Mouse (Mus musculus): ENCODE measurements around the gene Prima1. TPM values are rescaled to one million over a fixed set of nuclear protein-coding genes. Genes with fewer than 3 reads are reported as not detected.

The Prima1 gene
- polyA plus RNA-seq, 1 experiment from 2014 or later = not detected

DNA sequence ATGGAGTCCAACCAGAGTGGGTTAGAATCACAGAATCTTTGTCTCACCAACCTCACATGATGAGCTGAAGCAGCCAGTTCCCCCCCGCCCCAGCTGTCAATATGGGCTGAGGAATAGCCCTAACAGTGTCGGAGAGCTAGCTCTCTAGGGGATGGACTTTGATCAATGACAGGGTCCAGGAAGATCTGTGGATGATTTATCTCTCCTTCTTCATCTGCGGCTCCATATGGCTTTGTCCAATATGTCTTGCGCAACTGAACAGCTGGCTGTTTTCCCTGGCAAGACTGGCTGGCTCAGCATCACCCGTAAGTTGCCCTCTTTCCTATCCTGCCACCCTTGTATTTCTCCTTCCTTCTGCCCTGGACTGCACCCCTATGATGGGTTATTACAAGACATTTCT lies 9.2 kb upstream of the Prima1 start:
- Histone ChIP-seq H3K27me3 (ENCODE audit: low read depth, poor library complexity, severe bottlenecking) (no peaks in the 10 kb centered on the region), H3K4me3 (no peak overlapping the region), H3K4me1 (no peaks in the 10 kb centered on the region), H3K9me3 (replicated peaks) (no peaks in the 10 kb centered on the region), H3K27ac (no peak overlapping the region), H3K36me3 (no peaks in the 10 kb centered on the region)
- DNase-seq (ENCODE audit: low spot score) = no peak
- 78% methylated on average over 5 of the region's 5 CpGs for whole genome bisulfite sequencing

DNA sequence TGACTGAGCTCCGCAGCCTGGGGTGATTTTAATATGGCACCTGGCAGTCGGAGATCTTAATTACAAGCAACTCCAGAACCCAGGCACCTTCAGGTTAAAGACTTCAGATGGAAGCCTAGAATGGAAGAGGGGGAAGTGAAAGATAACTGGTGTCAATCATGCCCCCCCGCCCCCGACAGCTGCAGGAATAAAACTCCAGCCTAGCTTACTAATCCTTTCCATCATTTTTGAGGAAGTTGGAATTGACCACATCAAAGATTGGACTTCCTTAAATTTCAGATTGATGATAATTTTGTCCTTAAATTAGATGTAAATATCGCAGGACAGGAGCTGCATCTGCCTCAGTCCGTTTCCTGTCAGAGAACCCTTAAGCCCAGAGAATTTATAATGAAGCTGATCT lies 8.4 kb upstream of the Prima1 start:
- no peak for DNase-seq (ENCODE audit: low spot score)
- Histone ChIP-seq H3K36me3 (no peaks in the 10 kb centered on the region), H3K27ac (no peak overlapping the region), H3K4me1 (no peaks in the 10 kb centered on the region), H3K9me3 (replicated peaks) (no peaks in the 10 kb centered on the region), H3K4me3 (no peak overlapping the region), H3K27me3 (ENCODE audit: low read depth, poor library complexity, severe bottlenecking) (0 out of 2 replicates have a peak, but pooled peaks cover under 1% of the 10 kb centered on the region)
- 85% methylated on average over 6 of the region's 6 CpGs for WGBS

DNA sequence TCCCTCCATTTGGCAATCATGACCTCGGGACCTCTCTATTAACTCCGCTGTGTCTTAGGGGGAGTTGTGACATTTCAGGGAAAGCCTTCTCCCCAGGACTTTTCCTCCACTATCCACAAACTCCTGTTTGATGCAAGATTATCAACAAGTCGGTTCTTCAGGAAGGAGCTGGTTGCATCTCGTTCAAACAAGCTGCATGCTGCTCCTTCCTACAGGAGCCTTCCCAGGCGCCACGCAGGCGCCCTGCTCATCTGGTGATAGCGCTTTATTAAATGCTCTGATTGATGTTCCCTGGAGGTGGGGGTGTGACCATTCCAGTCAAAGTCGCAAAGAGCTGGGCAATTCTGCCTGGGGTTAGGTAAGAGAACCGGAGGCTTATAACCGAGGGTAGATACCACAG lies 1.1 kb upstream of the Prima1 start:
- peak; percentile 45 for DNase-seq (ENCODE audit: low spot score)
- Histone ChIP-seq H3K4me1 (peaks cover 20% of the 10 kb centered on the region), H3K27me3 (ENCODE audit: low read depth, poor library complexity, severe bottlenecking) (peaks cover 69% of the 10 kb centered on the region), H3K36me3 (no peaks in the 10 kb centered on the region), H3K27ac (peak overlapping the region; percentile 85; the same call in 1 of the 2 replicates), H3K4me3 (peak overlapping the region; percentile 73), H3K9me3 (replicated peaks) (no peaks in the 10 kb centered on the region)
- 4% methylated on average over 11 of the region's 11 CpGs for WGBS

DNA sequence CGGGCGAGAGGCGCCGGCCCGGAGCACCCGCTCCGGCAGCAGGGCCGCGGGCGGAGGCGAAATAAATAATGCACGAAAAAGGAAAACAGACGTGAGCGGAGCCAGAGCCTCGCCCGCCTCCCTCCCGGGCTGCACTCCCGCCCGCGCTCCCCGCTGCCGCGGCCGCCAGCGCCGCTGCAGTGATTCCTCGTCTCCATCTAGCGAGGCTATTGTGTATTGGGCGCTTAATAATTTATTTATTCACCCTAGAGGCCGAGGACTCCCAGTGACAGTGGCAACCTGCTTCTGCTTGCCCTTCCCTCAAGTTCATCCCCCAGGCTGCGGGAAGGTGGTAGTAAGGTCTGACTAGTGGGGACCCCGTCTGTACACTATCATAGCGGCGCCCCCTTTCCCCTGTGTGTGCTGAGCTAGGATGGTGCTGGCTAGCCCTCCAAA lies 658 bp upstream of the Prima1 start:
- H3K4me1 ChIP-seq = peaks cover 20% of the 10 kb centered on the region
- H3K36me3 ChIP-seq = no peaks in the 10 kb centered on the region
- H3K9me3 ChIP-seq (replicated peaks) = no peaks in the 10 kb centered on the region
- peak overlapping the region; percentile 85 for H3K27ac ChIP-seq
- WGBS = under 1% methylated on average over 34 of the region's 34 CpGs
- peak; percentile 72 for DNase-seq (ENCODE audit: low spot score)
- H3K27me3 ChIP-seq (ENCODE audit: low read depth, poor library complexity, severe bottlenecking) = peaks cover 69% of the 10 kb centered on the region
- peak overlapping the region; percentile 73 for H3K4me3 ChIP-seq

DNA sequence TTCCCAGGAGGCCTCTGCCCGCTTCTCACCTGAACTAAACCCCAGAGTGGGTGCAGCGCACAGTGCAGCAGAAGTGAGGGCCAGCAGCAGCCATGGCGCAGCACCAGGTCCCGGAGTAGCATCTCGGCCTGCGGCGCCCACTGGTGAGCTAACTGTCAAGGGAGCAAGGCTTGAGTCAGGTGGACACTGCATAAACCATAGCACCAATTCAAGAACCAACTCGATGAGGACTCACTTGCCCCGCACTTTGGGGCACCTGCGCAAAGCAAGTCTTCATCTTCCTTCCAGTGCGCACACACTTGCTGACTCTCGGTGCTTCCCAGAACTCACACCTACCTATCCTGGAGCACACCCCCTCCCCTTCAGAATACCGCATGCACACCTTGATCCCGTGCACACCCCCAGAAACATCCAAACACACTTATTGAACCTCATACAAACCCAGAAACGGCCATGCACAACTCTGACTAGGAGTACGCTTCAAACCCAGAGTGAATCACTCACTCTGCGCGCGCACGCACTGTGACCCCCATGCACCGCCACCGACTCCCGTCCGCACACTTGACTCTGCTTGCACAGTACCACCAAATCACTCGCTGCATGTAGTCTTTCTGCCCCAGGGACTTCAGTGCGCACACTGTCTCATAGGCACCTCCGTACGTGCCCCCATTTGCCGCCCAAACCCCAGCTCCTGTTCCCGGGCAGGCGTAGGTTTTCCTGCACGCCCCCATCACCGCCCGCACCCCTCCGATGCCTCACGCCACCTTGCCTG lies 453 bp downstream of the Prima1 start:
- DNase-seq (ENCODE audit: low spot score) = peak; percentile 59
- Histone ChIP-seq H3K4me1 (peaks cover 20% of the 10 kb centered on the region), H3K4me3 (peak overlapping the region; percentile 73), H3K27ac (peak overlapping the region; percentile 85), H3K9me3 (replicated peaks) (no peaks in the 10 kb centered on the region), H3K36me3 (no peaks in the 10 kb centered on the region), H3K27me3 (ENCODE audit: low read depth, poor library complexity, severe bottlenecking) (peaks cover 69% of the 10 kb centered on the region)
- WGBS = 7% methylated on average over 36 of the region's 36 CpGs

DNA sequence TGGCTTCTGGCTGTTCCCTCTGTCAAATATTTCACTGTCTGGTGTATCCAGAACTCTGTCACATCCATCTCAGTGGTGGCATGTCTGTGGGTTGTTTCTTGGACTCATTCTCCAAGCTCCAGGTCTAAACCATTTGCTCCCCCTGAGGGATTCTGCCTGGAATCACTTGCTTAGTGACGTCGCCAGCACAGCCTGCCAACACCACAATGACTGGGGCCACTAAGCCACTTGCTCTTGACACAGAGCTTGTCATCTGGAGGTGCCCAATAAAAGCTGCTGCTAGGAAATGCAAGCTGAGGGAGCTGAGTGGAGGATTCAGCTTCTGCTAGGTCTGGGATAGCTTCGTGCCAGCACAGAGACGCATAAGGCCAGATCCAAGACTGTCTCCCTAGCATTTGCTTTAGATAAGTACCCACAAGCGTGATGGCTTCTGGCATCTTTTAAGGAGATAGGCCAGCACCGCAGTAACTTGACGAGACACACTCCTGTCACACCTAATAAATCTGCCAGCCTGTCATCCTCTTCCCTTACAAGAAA lies 3.0 kb downstream of the Prima1 start:
- Histone ChIP-seq H3K4me1 (peaks cover 20% of the 10 kb centered on the region), H3K4me3 (no peak overlapping the region), H3K9me3 (replicated peaks) (no peaks in the 10 kb centered on the region), H3K36me3 (no peaks in the 10 kb centered on the region), H3K27me3 (ENCODE audit: low read depth, poor library complexity, severe bottlenecking) (peaks cover 55% of the 10 kb centered on the region), H3K27ac (no peak overlapping the region)
- DNase-seq (ENCODE audit: low spot score) = no peak
- WGBS = 27% methylated on average over 7 of the region's 7 CpGs

DNA sequence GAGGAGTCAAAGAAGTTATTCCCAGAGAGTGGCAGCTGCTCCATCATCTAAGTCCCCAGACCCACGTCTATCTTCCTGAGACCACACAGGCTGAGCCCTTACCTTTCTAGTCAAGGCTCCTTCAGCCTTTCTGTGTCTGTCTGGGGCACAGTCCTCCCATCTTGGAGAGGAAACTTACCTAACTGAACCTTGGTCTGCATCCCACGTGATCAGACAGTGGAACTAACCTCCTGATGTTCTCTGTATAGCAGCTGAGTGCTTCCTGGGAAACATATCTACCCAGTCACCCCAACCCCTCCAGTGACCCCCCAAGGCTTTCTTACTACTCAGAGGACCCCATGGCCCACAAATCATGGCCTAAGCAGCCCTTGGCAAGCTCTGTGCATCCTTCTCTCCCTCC lies 6.1 kb downstream of the Prima1 start:
- H3K4me1 ChIP-seq = no peaks in the 10 kb centered on the region
- no peak overlapping the region for H3K27ac ChIP-seq

DNA sequence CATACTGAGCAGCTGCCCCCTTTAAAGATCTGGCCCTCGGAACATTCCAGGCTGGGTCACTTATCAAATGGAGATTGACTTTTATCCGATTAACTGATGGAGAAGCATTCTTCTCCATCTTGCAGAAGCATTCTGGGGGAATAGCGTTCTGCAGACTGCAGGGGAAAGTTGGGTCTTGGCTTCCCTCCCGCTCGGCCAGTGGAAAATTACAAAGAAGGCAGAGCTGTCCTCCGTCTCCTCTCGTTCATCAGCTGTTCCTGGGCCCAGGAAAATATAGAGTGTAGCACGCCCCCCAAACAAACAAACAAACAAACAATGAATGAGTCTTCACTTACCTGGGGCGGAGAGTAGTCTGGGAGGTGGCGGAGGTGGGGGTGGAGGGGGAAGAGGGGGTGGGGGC lies 6.7 kb downstream of the Prima1 start:
- H3K4me3 ChIP-seq = no peak overlapping the region
- H3K36me3 ChIP-seq = no peaks in the 10 kb centered on the region
- H3K9me3 ChIP-seq (replicated peaks) = no peaks in the 10 kb centered on the region
- 86% methylated on average over 10 of the region's 10 CpGs for WGBS
- H3K27me3 ChIP-seq (ENCODE audit: low read depth, poor library complexity, severe bottlenecking) = peaks cover 19% of the 10 kb centered on the region
- H3K27ac ChIP-seq = no peak overlapping the region
- DNase-seq (ENCODE audit: low spot score) = no peak
- H3K4me1 ChIP-seq = no peaks in the 10 kb centered on the region

More for the DNA sequence above, 6.1 kb downstream of the Prima1 start:
- DNase-seq (ENCODE audit: low spot score) = no peak
- peaks cover 25% of the 10 kb centered on the region for H3K27me3 ChIP-seq (ENCODE audit: low read depth, poor library complexity, severe bottlenecking)
- 65% methylated on average over 2 of the region's 2 CpGs for WGBS
- no peaks in the 10 kb centered on the region for H3K9me3 ChIP-seq (replicated peaks)
- no peak overlapping the region for H3K4me3 ChIP-seq
- H3K36me3 ChIP-seq = no peaks in the 10 kb centered on the region

DNA sequence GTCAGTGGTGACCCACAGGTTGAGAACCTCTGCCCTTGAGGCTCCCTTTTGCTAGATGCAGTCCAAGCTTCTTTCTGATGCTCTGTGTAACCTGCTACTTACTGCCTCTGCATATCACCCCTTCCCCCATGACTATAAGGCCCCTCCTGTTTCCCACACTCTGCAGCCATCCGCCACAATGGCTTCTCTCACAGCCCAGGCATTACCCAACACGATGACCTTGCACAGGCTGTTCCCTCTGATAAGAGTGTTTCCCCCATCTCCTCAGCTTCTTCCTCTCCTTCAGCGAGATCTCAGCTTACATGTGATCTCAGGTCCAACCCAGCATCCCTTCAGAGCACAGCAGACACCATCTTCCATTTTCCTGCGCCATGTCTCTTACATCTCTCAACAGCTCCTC lies 12.9 kb downstream of the Prima1 start:
- 87% methylated on average over 4 of the region's 4 CpGs for WGBS

DNA sequence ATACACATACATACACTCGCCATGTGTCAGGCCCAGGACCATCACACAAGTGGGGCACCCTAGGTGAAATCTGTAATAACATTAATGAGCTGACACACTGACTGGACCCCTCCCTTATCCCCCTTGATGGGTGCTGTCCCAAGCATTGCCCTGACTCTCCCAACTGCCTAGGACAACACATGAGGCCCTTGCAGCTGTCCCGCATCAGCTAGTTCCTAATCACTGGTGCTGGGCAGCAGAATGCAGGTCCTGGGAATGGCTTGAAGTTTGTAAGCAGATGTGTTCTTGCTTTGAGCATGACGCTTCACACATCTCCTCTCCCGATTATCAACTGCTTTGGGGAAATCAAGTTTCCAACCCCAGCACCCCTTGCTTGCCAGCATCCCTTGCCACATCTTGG lies 15.8 kb downstream of the Prima1 start:
- Histone ChIP-seq H3K4me1 (peaks cover 10% of the 10 kb centered on the region), H3K27me3 (ENCODE audit: low read depth, poor library complexity, severe bottlenecking) (no peaks in the 10 kb centered on the region), H3K36me3 (no peaks in the 10 kb centered on the region), H3K9me3 (replicated peaks) (no peaks in the 10 kb centered on the region), H3K4me3 (no peak overlapping the region), H3K27ac (no peak overlapping the region)
- DNase-seq (ENCODE audit: low spot score) = no peak
- WGBS = 87% methylated on average over 4 of the region's 4 CpGs

More for the DNA sequence above, 12.9 kb downstream of the Prima1 start:
- H3K36me3 ChIP-seq = no peaks in the 10 kb centered on the region
- no peaks in the 10 kb centered on the region for H3K27me3 ChIP-seq (ENCODE audit: low read depth, poor library complexity, severe bottlenecking)
- H3K4me1 ChIP-seq = no peaks in the 10 kb centered on the region
- no peak overlapping the region for H3K27ac ChIP-seq
- no peak for DNase-seq (ENCODE audit: low spot score)
- no peaks in the 10 kb centered on the region for H3K9me3 ChIP-seq (replicated peaks)
- no peak overlapping the region for H3K4me3 ChIP-seq

DNA sequence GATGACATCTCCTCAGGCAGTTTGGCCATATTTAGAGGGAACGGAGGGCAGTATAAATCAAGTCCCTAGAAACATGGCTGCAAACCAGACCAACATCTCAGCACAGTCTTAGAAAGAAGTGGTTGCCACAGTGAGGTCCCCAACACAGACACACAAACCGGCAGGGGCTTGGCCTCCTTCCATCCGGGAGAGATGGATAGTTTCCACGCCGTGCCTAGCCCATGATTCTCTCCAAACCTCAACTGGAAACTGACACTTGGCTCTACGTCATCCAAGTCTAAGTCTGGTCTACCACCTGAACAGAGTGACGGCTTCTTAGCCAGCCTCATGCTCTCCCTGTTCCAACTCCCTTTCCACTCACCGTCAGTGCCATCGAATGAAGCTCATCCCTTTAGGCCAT lies 18.3 kb downstream of the Prima1 start:
- 89% methylated on average over 9 of the region's 9 CpGs for WGBS
- Histone ChIP-seq H3K27me3 (ENCODE audit: low read depth, poor library complexity, severe bottlenecking) (no peaks in the 10 kb centered on the region), H3K4me3 (no peak overlapping the region), H3K36me3 (no peaks in the 10 kb centered on the region), H3K9me3 (replicated peaks) (no peaks in the 10 kb centered on the region), H3K4me1 (peaks cover 10% of the 10 kb centered on the region), H3K27ac (no peak overlapping the region)
- DNase-seq (ENCODE audit: low spot score) = no peak

DNA sequence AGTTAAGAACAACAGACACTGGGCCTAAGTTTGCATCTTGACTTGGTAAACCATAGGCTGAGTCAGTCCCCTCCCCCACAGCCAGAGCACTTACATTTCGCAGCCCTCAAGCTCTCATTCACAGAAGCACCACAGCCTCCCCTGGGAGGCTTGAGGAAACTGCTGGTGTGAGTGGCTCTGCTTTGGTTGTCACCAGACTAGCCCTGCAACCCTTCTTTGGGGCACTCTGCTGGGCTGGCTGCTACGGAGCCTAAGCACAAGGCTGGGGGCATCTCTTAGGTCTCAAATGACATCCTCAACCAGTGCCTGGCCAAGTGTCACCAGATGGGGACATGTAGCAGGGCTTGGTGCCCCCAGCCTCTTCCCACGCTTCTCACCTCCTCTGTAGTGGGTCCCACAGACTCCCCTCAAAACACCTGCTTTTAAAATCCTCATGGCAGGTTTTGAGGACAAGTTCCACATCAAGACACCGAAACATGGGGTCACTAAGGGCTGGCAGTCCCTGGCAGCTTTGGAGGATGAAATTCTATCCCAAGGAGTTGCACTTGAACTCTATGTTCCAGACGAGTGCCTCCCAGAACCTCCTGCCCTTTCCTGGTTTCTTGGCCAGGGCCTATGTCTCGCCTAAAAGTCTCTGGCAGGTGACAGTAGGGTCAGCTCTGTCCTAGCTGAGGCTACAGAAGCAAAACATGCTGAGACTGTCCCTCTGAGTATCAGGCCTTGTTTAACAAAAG lies 25.9 kb downstream of the Prima1 start:
- 63% methylated on average over 6 of the region's 6 CpGs for WGBS
- Histone ChIP-seq H3K36me3 (no peaks in the 10 kb centered on the region), H3K4me1 (peaks cover 23% of the 10 kb centered on the region), H3K27ac (0 out of 2 replicates have a peak overlapping the region, but pooled peaks have one; percentile 10), H3K4me3 (no peak overlapping the region), H3K27me3 (ENCODE audit: low read depth, poor library complexity, severe bottlenecking) (no peaks in the 10 kb centered on the region), H3K9me3 (replicated peaks) (no peaks in the 10 kb centered on the region)
- no peak for DNase-seq (ENCODE audit: low spot score)

DNA sequence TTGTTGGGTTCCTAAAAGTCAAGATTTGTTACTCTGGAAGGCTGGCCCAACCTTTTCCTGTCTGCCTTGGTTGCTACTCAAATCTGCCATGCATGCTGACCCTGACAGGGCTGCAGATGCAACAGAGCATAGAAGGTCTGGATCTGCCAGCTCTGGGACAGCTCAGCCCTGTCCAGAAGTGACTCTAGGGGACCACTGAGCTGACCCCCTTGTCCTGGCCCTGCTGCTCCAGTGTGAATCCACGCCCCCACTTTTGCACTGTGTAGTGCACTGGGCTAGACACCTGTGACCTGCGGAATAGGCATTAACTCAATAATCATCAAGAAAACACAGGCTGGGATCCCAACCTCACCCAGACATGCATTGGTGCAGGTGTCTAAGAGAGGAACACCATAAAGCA lies 27.2 kb downstream of the Prima1 start:
- Histone ChIP-seq H3K9me3 (replicated peaks) (no peaks in the 10 kb centered on the region), H3K4me3 (no peak overlapping the region), H3K36me3 (no peaks in the 10 kb centered on the region), H3K4me1 (peaks cover 23% of the 10 kb centered on the region), H3K27ac (no peak overlapping the region), H3K27me3 (ENCODE audit: low read depth, poor library complexity, severe bottlenecking) (no peaks in the 10 kb centered on the region)
- no peak for DNase-seq (ENCODE audit: low spot score)
- 89% methylated on average over 2 of the region's 2 CpGs for WGBS

Data from limb, embryonic 10.5 days (tissue).